Mouse (Mus musculus) urinary bladder, postnatal 10 days (tissue): ENCODE measurements around the gene Chkb.
"Not testable (repeated sequence)": the region's sequence is repeated elsewhere in the genome, so short reads cannot be mapped to it uniquely, and the experiment has no call there.

Source experiments
- DNase-seq: peaks from one replicate; pipeline ENCODE4 v3.0.0; 2022; ENCODE audit warnings: low spot score

Chkb gene

GRCm38 (mm10) chr15:89453865-89454478 is 24.3 kb upstream of the Chkb start, which contains the start of gene Mapk8ip2:
TSS of gene Mapk8ip2 (plus strand) at chr15:89453913.
- DNase-seq, result no peak

GRCm38 (mm10) chr15:89452906-89453864 is 23.5 kb upstream of the Chkb start:
- no peak for DNase-seq

GRCm38 (mm10) chr15:89442486-89443070 is 12.9 kb upstream of the Chkb start:
- DNase-seq, result no peak

- no peak for DNase-seq
These were observed 6.2 kb upstream of the Chkb start for GRCm38 (mm10) chr15:89435878-89436277.

- DNase-seq, result no peak
These were observed 4.4 kb upstream of the Chkb start for GRCm38 (mm10) chr15:89434136-89434535.

- DNase-seq, result no peak
These were observed 3.2 kb upstream of the Chkb start for GRCm38 (mm10) chr15:89432946-89433345.

- no peak for DNase-seq
These were observed 2.1 kb upstream of the Chkb start for GRCm38 (mm10) chr15:89431806-89432205.

- DNase-seq, result no peak
These were observed 1.6 kb upstream of the Chkb start for GRCm38 (mm10) chr15:89431271-89431670.

- not testable (repeated sequence) for DNase-seq
These were observed 1.1 kb upstream of the Chkb start for GRCm38 (mm10) chr15:89430771-89431170.

GRCm38 (mm10) chr15:89430341-89430740 is 633 bp upstream of the Chkb start:
- no peak for DNase-seq

GRCm38 (mm10) chr15:89428821-89429351 is 822 bp downstream of the Chkb start:
- DNase-seq, result no peak

GRCm38 (mm10) chr15:89428136-89428790 is 1.4 kb downstream of the Chkb start:
- DNase-seq, result no peak

- no peak for DNase-seq
These were observed 3.0 kb downstream of the Chkb start for GRCm38 (mm10) chr15:89426716-89427115.

- DNase-seq, result no peak
These were observed 4.0 kb downstream of the Chkb start, which contains the start of gene Cpt1b for GRCm38 (mm10) chr15:89425711-89426121. TSS of gene Cpt1b (minus strand) at chr15:89425863.

GRCm38 (mm10) chr15:89424621-89425020 is 5.1 kb downstream of the Chkb start:
- no peak for DNase-seq

- no peak for DNase-seq
These were observed 7.8 kb downstream of the Chkb start for GRCm38 (mm10) chr15:89421938-89422337.

GRCm38 (mm10) chr15:89415282-89415681 is 14.4 kb downstream of the Chkb start:
- DNase-seq, result no peak

GRCm38 (mm10) chr15:89410118-89410517 is 19.6 kb downstream of the Chkb start, which contains the start of gene Syce3:
TSS of gene Syce3 (minus strand) at chr15:89410503.
- DNase-seq, result no peak

GRCm38 (mm10) chr15:89406691-89407090 is 23.0 kb downstream of the Chkb start:
- DNase-seq, result no peak

- no peak for DNase-seq
These were observed 24.7 kb downstream of the Chkb start for GRCm38 (mm10) chr15:89404831-89405623.

- no peak for DNase-seq
These were observed 27.2 kb downstream of the Chkb start for GRCm38 (mm10) chr15:89402471-89402870.
